Mouse (Mus musculus): ENCODE measurements around the gene Crtc1.

GRCm38 (mm10) chr8:70418954-70419353 lies 20.4 kb downstream of the Crtc1 start:
- TF ChIP-seq EP300 (IDR thresholded peaks at IDR 0.05; ENCODE audit: insufficient read depth, low read depth, low read length): no peak
- TF ChIP-seq CTCF (IDR thresholded peaks at IDR 0.05; ENCODE audit: low read depth, low read length): no peak
- no peak for TF ChIP-seq POLR2A (IDR thresholded peaks at IDR 0.05; ENCODE audit: insufficient read depth, low read length)

Data from ES-Bruce4 (cell line).